Mouse (Mus musculus) A20 (cell line): Measurements from ENCODE around the gene Olfr146.

Experiments used
- DNase-seq: peaks from one replicate; pipeline ENCODE4 v3.0.0-alpha.2; 2011; ENCODE audit warnings: low read depth, low spot score

Olfr146 gene

DNA sequence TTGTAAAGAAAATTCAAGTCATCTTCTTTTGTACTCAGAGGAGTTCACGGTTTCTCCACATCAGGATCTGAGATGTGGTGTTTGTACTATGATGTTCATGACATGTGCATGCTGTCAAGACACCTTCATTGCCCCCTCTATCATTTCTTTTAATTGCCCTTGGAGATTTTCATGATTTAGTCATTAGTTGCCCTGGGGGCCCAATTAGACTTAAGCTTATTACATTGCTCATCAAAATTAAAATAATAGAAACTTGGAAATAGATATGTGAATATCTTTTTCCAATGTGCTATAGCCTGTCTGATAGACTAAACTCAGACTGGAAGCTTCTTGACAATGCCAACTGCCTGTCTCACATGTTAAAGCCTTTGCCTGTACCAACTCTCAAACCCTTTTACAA is at the start of gene Olfr146:
Gene Olfr146 (minus strand): TSS at position 101 of the 400 bp plus-strand sequence.
- no peak for DNase-seq

DNA sequence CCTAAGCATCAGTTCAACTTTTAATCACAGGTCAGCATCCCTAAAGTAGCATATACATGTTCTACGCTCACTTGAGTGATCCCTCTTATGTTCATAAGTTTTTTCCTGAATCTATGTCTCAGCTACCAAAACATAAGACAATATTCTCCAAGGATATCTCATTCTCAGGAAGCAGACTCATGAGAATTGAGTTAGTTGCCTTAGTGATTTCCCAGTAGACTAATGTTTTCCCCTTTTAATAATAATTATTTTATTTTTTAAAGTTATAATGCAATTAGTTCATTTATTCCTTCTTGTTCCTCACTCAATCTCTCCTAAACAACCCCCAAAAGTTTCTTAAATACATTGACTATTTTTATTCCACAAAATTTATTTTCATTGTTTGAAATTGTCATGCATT is 41.7 kb upstream of the Olfr146 start, which contains the start of gene Olfr937:
Gene Olfr937 (minus strand): TSS at position 101 of the 400 bp plus-strand sequence.
- no peak for DNase-seq

DNA sequence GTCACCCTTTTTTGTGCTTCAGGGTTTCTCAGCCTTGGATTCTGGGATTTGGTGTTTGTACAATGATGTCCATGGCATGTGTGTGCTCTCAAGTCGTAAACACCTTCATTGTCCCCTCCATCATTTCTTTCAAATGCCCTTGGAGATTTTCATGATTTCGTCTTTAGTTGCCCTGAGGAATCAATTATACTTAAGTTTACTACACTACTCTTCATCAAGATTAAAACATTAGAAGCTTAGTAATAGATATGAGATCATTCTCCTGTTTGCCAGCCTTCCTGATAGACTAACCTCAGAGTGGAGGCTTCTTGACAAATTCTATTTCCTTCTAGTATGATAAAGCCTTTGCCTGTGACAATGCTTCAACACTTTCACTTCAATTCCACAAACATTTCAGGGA is 23.6 kb downstream of the Olfr146 start, which contains the start of gene Olfr935:
Gene Olfr935 (minus strand): TSS at position 101 of the 400 bp plus-strand sequence.
- no peak for DNase-seq

DNA sequence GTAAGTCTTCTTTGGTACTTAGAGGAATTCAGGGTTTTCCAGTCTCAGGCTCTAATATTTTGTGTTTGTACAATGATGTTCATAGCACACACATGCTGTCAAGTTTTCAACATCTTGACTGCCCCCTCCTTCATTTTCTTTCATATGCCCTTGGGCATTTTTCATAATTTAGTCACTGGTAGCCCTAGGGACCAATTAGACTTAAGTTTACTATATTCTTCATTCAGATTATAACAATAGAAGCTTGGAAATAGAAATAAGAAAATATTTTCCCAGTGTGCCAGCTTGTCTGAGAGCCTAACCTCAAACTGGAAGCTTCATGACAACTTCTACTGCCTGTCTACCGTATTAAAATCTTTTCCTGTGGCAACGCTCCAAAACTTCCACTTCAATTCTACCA is 35.0 kb downstream of the Olfr146 start, which contains the start of gene Olfr934:
Gene Olfr934 (minus strand): TSS at position 101 of the 400 bp plus-strand sequence.
- DNase-seq, result no peak

DNA sequence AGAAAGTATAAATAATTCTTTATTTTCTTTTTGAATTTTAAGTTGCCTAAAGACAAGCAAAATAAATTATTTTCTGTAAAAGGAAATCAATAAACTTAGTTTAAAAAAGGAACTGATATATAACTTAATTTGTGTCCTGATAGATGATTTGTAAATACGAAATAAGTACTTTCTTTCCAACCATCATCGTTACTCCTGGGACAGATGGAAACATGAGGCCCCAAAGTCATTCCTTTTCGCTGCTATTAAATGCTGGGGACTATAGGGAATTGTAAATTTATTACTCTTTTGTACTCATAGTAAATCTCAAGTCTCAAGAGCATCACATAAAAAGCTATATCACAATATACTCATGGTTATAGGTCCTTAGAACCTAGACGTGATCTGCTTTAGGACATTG is 51.2 kb downstream of the Olfr146 start, which contains the start of gene Olfr933:
Gene Olfr933 (plus strand): TSS at position 301 of the 400 bp plus-strand sequence.
- DNase-seq, result no peak
